Mouse (Mus musculus): Measurements from ENCODE around the gene Lpin2. TPM values are rescaled to one million over a fixed set of nuclear protein-coding genes. Genes with fewer than 3 reads are reported as not detected.

The Lpin2 gene
- total RNA-seq, 2 experiments from 2014 or later: 21.7 to 31.4 TPM

DNA sequence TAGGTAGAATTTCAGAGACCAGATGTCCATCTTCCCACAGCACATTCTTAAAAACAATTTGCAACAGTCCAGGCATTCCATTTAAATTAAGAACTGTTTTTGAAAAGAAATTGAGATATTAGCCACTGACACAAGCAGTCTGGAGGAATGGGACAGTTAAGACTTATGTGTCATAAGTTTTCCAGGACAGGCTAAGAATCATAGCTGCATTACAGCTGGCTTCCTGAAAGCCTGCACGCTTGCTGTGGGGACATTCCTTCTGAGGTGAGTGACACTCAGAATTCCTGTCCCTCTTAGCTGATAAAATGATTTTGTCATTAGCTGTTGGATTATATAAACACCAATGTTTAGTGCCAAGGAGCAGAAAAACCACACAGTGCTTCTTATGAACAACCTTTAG is 12.7 kb upstream of the Lpin2 start:
- ATAC-seq (ENCODE audit: poor library complexity, severe bottlenecking): no peak

DNA sequence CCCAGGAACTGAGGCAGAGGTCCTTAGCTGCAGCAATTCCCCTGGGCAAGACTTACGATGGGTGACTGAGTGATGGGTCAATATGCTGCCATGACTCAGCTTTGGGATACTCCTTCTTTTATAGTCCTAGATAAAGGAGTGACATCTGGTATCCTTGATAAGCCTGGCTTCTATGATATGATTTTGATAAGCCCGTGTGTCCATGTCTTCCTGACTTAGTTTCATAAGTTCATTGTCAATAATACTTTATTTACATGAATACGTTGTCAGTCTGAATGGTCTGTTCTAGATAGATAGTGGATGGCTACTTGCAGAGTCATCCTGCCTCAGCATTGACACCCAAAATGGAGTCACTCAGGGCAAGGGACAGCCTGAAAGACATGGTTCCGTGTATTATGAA is 11.2 kb upstream of the Lpin2 start:
- no peak for ATAC-seq (ENCODE audit: poor library complexity, severe bottlenecking)

DNA sequence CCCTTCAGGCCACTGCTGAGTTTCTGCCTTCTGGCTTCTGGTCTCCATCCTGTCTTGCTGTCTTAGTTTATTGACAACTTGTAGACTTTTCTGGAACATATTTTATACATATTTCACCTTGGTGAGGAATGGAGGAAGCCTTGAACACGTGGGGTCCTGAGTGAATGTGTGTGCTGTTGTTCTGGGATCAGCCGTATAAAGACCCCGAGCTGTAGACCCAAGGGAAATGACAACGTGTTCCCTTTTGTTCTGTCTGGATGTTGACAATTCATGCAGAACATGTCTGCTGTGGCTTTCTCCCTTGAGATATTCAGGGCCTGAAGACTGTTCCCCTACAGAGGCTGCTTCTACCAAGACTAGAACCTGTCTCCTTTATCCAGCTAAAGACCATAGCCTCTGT is 5.0 kb upstream of the Lpin2 start:
- no peak for ATAC-seq (ENCODE audit: poor library complexity, severe bottlenecking)

DNA sequence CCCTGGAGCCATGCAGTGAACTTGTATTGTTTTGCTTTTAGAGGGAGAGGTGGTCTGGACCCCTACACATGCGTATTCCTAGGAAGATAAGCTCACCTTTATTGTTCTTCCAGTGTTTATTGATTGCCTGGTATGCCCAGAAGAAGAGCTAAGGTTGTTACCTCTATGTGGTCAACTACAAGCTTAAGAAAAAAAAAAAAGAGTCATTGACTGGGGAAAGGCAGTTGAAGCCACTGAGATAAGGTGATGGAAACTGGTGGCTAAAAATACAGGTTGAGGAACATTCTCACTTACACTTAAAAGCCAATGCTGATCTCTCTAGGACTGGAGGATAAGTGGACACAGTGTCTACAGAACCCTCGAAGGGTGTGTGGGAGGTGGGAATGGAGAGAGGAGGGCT is 4.4 kb upstream of the Lpin2 start:
- ATAC-seq (ENCODE audit: poor library complexity, severe bottlenecking): no peak

DNA sequence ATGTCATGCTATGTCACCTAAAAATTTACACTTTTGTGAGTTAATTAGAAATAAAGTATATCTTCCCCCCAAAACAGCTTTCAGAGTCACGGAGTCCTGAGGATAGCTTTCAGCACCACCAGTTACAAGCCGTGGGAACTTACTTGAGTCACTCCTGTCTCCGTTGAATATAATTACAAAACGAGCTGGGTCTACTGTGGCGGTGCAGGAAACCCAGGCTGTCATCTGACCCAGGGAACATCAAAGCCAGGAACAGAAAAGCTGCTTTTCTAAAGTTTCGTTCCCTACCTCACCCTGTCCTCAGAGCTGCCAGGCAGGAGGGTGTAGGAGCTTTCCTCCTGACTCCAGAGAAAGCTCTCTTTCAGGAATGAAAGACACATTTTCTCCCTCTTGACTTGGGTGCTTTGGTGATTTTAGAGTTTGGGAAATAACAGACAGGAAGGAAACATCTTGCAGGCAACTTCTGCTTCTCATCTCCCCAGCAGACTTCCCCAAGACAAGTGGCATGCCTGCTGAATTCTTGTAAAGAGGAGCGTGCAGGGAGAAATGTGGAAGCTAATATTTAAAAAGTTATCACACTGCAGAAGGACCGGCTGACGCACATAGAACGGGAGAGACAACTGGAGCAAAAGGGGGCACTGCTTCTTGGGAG is 3.7 kb upstream of the Lpin2 start:
- ATAC-seq (ENCODE audit: poor library complexity, severe bottlenecking): peak; percentile 53

DNA sequence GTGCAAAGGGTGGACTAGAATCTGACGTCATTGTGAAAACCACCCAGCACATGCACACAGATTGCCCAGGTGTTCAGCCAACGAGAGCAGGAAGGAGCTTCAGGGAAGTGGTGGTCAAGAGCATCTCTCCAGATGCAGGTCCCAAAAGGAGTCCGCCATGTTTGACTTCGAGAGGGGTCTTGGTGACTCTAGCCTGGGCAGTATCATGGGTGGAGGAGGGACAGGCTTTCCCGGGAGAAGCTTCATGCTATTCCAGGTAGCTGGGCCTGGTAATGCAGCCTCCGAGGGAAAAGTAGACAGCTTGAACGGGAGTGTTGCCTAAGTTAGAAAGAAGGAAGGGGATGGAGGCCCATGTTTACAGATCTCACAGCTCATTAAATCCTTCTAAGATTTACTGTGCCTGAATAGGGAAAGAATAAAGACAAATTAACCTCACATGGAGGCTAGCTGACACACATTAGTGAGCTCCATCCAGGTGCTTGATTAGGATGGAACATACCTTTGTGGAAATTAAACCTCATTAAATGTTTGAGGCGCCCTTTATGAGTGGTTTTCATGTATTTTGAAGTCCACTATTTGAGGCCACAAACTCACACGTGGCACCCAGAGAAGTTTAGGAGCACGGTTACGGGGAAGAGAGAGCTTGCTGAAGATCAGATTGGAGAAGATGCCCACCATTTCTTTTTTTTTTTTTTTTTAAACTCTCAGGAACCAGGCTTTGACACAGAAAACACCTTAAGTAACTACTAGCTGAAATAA is 2.6 kb upstream of the Lpin2 start:
- ATAC-seq (ENCODE audit: poor library complexity, severe bottlenecking): no peak

DNA sequence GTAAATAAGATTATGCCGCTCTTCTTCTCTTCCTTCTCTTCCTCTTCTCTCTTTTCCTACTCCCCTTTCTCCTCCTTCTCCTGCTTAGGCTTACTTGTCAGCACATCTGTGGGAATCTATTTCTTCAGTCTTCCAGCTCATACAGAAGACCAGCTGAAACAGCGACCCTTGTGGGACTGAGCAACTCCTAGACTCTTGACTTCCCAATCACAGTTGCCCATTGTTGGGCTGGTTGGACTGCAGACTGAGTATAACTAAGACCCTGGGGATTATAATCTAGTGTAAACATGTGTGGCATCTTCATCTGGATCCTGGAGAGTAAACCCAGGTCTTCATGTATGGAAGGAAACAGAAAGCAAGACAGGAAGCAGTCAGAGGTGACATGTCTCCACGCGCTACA is 1.8 kb upstream of the Lpin2 start:
- no peak for ATAC-seq (ENCODE audit: poor library complexity, severe bottlenecking)

DNA sequence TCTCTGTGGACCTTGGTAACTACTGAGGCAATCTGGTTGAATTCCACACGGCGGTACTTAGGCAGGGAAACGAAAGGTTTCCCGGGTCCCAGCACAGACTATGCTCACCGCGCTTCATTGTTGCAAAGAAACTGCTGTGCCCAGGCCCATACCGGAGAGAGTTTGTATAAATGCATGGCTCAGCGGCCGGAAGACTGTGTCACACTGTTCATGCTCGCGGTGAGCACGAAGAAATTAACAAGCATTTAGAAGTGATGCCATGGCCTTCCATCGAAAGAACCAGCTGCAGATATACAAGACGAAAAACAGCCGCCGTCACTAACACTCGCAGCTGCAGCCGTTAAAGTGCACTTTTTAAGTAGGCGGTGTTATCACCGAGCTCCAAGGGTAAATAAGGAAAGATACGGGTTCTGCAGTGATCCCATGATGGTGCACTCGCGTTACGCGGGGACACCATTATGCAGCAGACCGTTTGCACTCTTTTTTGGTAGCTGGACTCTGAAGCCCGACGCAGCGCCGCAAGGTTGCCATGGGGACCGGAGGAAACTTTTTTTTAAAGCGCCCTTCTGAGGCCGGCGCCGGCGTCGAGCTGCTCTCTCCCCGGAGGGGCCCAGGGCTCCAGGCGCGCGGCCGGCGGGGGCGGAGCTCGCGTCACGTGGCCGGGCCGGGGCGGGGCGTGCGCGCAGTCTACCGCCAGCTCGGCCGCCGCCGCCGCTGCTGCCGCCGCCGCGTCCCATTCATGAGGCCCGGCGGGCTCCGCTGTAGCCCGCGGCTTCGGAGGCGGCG is 704 bp downstream of the Lpin2 start:
- peak; percentile 57 for ATAC-seq (ENCODE audit: poor library complexity, severe bottlenecking)

DNA sequence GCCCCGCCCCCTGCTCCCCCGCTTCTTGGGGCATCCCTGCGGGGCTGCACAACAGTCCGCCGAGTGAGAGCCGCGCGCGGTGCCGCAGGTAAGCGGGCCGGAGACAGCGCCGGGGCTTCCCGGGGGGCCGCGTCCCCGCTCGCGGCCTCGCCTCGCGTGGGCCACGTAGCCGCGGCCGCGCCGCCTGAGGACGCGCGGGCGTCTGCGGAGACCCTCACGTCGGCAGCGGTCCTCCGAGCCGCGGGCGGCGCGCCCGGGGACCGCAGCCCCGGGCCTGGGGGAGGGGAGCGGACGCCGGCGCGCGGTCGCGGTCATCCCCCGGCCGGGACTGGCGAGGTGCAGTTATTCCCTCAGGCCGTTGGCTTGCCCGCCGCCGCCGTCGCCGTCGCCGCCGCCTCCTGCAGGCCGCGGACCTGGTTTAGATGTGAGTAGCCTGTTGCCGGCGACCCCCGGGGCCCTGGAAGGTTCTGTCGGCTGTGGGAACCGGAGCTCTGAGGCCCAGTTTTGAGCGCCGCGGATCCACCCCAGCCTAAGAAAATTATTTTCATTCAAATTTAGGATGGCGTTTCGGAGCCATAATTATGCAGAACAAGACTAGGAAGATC is 1.4 kb downstream of the Lpin2 start:
- ATAC-seq (ENCODE audit: poor library complexity, severe bottlenecking): no peak

DNA sequence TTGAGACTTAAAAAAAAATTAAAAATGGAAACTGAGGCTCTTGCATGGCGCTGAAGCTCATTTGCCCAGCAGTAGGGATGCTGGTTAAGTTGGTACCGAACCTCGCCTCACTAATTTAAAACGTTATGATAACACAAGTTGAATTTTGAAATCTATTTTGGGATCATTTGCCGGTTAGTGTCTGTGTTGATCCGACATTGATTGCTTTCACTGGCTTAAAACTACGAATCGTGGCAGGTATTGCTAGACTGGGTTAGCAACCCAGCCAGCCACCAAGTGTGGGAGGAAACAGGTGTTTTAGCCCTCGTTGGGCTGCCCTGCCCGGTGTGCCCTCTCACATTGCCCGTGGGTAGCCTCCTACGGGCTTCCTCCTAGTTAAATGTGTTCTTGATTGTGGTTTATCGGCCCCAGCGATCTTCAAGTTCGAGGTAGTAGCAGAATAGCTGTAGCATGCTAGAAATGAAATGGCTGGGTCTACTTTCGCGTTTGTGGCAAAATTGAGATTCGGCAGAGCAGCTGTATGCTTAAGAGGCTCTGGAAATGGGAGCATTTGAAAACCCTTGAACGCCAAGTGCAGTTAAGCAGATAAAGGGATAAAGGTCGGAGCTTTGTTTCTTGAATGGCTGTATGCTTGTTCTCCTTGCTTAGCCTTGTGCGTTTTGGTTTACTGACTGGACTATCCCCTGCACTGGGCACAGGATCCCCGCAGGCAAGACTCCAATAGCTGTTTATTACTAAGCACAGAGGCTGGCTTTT is 2.2 kb downstream of the Lpin2 start:
- ATAC-seq (ENCODE audit: poor library complexity, severe bottlenecking): 0 out of 2 replicates have a peak, but pooled peaks have one; percentile 17

DNA sequence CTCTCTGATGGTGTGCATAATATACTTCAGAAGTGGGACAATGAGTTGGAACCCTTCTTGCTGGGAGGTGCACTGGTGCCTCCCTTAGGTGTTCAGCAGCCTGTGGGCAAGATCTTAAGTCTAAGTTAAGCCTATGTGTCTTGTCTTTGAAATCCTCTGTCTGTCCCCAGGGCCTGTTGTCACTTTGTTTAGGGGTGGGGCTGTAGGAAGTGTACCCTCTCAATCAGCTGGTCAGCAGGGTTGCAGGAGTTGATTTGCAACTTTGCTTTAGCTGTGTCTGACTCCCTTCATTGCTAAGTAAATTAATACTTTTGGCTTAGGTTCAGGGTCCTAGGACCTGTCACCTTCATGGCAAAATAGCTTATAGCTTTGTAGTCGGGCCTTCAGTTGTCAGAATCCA is 3.0 kb downstream of the Lpin2 start:
- no peak for ATAC-seq (ENCODE audit: poor library complexity, severe bottlenecking)

DNA sequence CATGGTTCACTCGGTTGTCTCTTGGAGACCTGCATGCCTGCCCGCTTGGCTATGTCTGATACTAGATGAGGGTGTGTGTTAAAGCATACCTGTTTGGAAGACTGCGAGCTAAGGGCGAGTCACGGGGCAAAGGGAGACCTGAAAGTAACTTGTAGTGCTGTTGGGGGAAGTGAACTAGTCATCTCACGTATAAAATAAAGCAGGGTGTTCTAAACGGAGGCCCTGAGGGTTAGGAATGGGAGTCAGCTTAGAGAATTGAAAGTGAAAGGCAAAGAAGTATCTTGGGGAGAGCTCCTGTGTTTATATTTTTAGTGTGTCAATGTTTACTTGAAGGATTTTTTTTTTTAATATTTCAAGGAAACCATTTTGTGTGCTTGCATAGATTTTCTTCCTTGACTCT is 8.2 kb downstream of the Lpin2 start:
- peak; percentile 45; the same call in 1 of the 2 replicates for ATAC-seq (ENCODE audit: poor library complexity, severe bottlenecking)

DNA sequence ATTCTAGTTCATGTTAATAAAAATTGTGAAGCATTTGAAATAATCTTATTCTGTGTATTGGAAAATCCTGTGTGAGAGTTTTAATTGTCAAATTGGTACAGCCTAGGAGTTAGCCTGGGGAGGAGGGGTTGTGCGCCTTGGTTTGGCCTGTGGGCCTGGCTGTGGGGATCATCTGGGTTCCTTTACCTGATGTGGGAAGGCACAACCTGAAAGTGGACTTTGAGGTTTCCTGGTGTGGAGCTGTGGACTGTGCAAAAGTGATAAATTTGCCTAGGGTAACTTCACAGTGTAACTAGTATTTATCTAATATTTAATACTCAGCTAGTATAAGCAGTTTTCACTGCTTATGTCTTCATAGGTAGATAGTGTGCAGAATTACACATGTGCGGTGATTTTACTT is 8.7 kb downstream of the Lpin2 start:
- no peak for ATAC-seq (ENCODE audit: poor library complexity, severe bottlenecking)

DNA sequence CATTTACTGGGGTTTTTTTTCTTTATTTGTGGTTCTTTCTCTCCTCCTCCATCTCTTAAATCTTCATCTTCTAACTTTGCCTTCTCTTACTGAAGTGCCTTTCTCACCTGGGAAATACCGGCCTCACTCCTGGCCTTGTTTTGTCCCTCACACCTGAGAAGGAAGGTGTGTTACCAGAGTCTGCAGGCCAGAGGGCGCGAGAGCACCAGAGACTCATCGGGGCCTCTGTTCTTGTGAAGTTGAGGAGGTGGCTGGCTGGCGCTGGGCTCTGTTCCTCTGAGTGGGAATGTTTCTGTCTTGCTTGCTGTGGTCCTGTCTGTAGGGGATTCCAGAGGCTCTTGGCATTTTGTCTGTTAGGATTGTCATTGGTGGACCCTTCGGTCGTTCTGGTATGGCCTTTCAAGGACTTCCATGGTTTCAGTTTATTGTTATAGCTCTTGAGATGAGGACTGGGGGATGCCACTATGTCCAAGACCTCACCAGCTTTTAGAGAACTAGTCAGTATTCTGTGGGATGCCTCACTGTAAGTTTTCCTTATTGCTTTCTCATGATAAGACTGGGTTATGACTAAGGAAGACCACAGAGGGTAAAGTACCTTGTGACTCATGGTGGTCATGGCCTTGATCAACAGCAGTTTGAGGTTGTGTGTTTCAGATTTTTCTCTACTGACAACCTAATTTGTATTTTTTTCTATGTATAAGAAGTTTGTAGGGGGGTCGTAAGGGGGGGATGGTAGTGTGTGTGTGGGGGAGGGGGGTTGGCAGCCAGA is 9.5 kb downstream of the Lpin2 start:
- no peak for ATAC-seq (ENCODE audit: poor library complexity, severe bottlenecking)

DNA sequence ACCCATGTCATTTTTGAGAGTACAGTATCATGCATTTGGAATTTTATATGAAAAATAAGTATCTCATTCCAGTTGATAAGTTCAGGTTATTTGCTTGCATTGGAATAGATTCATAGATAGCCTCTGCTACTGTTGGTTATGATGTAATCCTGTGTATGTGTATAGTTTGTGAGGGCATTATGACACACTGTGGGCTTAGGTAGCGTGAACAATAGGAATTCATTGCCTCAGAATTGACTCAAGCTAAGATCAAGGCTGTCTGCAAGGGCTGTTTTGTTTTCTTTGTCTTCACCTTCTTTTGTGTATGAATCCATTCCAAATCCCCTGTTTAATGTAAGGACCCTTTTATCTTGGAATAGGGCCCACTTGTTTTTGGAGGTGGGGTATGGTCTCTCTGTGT is 10.7 kb downstream of the Lpin2 start:
- no peak for ATAC-seq (ENCODE audit: poor library complexity, severe bottlenecking)

DNA sequence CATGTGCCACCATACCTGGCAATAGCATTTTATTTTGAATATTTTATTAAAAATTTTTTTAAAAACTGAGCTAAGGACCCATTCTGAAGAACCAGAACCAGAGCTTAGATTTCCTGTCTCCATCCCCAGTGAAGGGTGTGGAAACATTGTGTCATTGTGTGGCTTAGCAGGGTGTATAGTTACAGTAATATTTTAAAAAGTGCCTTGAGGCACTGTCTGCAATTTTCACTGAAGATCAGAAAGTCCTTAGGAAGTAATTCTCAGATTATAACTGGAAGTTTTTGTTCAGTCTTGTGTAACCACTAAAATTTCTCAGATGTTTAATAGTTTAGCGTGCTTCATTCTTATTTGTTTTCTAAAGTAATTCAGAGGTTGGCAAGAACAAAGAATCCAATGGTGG is 11.1 kb downstream of the Lpin2 start:
- ATAC-seq (ENCODE audit: poor library complexity, severe bottlenecking): no peak

DNA sequence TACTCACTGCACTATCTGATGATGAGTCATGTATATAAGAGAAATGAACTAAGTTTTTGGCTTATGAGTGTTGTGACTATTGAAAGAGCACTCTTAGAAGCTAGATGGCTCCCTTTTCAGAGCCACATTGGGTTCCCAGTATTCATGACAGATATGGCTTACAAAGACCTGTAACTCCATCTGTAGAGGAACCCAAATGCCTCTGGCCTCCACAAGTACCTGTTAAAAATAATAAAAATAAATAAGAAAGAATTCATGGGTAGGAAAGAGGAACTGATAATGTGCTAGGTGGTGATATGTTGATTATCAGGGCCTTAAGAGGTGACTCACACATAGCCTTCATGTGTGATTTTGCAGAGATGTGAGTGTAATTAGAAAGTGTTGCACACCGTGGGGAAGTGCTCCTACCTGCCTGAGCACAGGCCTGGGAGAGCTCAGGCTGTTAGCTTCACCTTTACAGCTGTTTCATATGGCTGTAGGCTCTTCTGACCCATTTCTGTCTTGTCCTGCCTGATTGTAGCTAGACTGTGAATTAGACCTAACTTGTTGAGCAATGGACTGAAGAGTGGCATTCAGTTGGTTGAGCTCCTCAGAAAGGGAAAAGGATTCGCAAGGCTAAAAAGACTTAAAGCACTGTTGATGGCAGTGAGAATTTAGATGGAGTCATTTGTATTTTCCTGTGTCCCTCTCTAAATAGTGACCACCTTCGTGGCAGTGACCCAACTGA is 12.7 kb downstream of the Lpin2 start:
- ATAC-seq (ENCODE audit: poor library complexity, severe bottlenecking): 0 out of 2 replicates have a peak, but pooled peaks have one; percentile 17

DNA sequence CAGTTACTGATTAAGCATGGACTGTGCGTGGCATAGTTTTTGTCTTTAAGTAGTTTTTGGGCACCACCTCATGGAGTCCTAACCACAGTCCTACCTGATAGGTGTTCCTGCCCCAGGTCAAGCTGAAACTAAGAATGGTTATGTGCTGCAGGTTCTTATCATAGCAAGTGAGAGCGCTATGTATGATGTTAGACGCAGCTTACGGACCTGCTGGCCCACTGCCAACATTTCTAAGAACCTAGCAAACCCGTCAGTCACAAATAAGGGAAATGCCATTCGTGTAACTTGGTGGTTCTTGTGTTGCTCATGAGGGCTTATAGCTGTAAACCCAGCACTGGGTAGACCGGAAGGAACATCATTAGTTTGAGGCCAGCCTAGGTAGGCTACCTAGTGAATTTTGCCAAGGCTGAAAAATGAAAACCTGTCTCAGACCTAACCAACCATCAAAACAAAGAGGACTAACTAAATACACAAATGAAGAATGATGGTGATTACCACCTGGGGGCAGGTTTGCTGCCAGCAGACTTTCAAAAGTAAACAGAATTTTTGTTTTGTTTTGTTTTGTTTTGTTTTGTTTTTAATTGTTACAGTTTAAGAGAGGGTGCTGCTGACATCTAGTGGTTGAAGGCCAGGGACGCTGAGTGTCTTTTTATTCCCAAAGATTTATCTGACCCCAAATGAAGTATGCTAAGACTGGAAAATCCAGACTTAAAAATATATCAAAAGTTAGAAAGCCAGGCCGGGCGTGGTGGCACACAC is 13.5 kb downstream of the Lpin2 start:
- peak; percentile 65 for ATAC-seq (ENCODE audit: poor library complexity, severe bottlenecking)

Data from megakaryocyte, adult 5-6 weeks (primary cell).